Mouse (Mus musculus): ENCODE results near the gene Klf1.

GRCm38 (mm10) chr8:84934860-84935259 lies 33.1 kb downstream of the Klf1 start:
- TF ChIP-seq CTCF (IDR thresholded peaks at IDR 0.05; ENCODE audit: low read depth): no peak
- TF ChIP-seq EP300 (optimal IDR thresholded peaks at IDR 0.05): no peak

All from stomach, postnatal 0 days (tissue).